Mouse (Mus musculus) thymus, adult 2 months (tissue): ENCODE data around the gene Elavl4.

Source experiments
- CTCF ChIP-seq: fragments of 200-500 bp; IDR thresholded peaks from 2 replicates; pipeline ENCODE4 v1.5.1; 2012; ENCODE audit warnings: mild to moderate bottlenecking, control low read depth, low read length, moderate library complexity, borderline replicate concordance; ENCODE audit not compliant: control insufficient read depth, poor library complexity, insufficient read depth; ENCODE audit errors: extremely low read depth
- POLR2A ChIP-seq: fragments of 200-500 bp; IDR thresholded peaks from 2 replicates; pipeline ENCODE4 v1.6.1; 2012; ENCODE audit warnings: mild to moderate bottlenecking, low read length, control low read depth, moderate library complexity; ENCODE audit not compliant: control insufficient read depth, poor library complexity, insufficient read depth; ENCODE audit errors: extremely low read depth

- TF ChIP-seq POLR2A (no peak), CTCF (no peak)
Observed at GRCm38 (mm10) chr4:110312126-110312525, 39.6 kb downstream of the Elavl4 start.
